Mouse (Mus musculus) bone marrow, adult 2 months (tissue): ENCODE measurements around the gene Tmem230. TPM values are rescaled to one million over a fixed set of nuclear protein-coding genes. Genes with fewer than 3 reads are reported as not detected.
"Not testable (repeated sequence)": the region's sequence is repeated elsewhere in the genome, so short reads cannot be mapped to it uniquely, and the experiment has no call there.

Experiments
- H3K27ac ChIP-seq: fragments of 200-500 bp; 2 replicates; pipeline ENCODE4 v1.5.1; 2012; ENCODE audit warnings: low read depth, mild to moderate bottlenecking, control low read depth, inconsistent platforms, low read length; ENCODE audit not compliant: control insufficient read depth, poor library complexity, insufficient read depth
- H3K4me1 ChIP-seq: fragments of 200-500 bp; 2 replicates; pipeline ENCODE4 v1.6.1; 2011; ENCODE audit warnings: low read length; ENCODE audit not compliant: control insufficient read depth, insufficient read depth
- H3K4me3 ChIP-seq: fragments of 200-500 bp; replicated peaks from 2 replicates; pipeline ENCODE3; 2011; ENCODE audit warnings: mild to moderate bottlenecking, low read depth, low read length, control low read depth; ENCODE audit not compliant: control insufficient read depth
- CTCF ChIP-seq: fragments of 200-500 bp; IDR thresholded peaks from 2 replicates; pipeline ENCODE4 v1.5.1; 2011; ENCODE audit warnings: low read length, control low read depth; ENCODE audit not compliant: control insufficient read depth, insufficient read depth
- POLR2A ChIP-seq: fragments of 200-500 bp; IDR thresholded peaks from 2 replicates; pipeline ENCODE4 v1.6.1; 2011; ENCODE audit warnings: low read depth, mild to moderate bottlenecking, control low read depth, low read length, borderline replicate concordance; ENCODE audit not compliant: control insufficient read depth
- WGBS: fragments of 180-500 bp; shearing (Covaris S2); methylation state at CpG from one replicate; pipeline ENCODE4 v1.1.7; 2018; 5-methylcytosine and 5-hydroxymethylcytosine counted together
- polyA plus RNA-seq: library from polyadenylated mRNA; stranded (reverse); fragments of >200 nt; gene quantifications from 2 replicates; pipeline ENCODE4 v1.2.4, GENCODE M21; 2011; ENCODE audit warnings: low replicate concordance; ENCODE audit not compliant: missing spikeins, insufficient read depth, insufficient read length

Tmem230 gene
- polyA plus RNA-seq, 1 experiment = 20.6 TPM

DNA sequence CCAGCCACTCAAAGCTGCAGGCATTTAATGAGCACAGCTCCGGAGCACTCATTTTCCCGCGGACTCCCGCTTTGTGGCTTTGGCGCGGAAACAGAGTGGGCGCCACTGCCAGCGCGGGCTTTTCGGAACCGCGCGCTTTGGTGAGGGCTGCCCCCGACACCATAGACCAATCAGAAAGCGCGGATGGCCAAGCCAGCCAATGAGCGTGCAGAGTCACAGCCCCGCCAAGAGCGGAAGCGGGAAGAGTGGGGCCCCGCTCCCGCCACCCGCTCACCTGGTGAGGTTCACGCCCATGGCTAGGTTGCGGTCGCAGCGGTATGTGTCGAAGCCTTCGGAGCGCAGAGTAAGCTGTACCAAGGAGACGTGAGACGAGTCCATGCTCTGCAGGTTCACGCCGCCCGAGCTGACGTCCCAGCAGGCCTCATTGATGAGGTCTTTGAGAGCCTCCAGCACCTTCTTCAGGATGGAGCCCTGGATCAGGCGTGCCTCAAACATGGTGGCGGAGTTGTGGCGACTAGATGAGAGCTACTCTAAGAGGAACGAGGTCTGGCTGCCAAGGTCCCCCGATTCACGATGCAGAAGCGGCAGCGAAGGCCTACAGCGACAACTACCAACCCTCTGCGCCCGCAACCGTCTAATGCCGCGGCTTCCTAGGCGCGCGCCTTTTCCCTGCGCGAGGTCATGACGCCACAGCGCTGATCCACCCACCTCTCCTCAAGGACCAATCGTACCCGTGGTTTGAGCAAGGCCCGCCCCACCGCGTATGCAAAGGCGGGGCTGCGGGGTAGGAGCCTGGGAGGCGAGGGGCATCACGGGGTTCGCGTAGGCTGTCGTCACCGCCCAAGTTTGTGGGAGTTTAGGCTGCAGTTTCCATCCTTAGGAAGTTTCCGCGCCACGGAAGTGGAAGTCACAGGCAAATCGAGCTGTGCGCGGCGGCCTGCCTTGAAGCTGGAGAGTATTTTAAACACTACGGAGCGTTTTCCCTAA lies 5.2 kb upstream of the Tmem230 start, which contains the start of gene Pcna:
TSS of gene Pcna (minus strand) at position 773 of the 987 bp plus-strand sequence.
- TF ChIP-seq POLR2A (peak; percentile 92), CTCF (no peak)
- Histone ChIP-seq H3K4me1 (no peaks in the 10 kb centered on the region), H3K4me3 (peak within 1 kb of the TSS; percentile 97), H3K27ac (peak within 1 kb of the TSS; percentile 76)
- WGBS = under 1% methylated on average over 79 of the region's 79 CpGs

DNA sequence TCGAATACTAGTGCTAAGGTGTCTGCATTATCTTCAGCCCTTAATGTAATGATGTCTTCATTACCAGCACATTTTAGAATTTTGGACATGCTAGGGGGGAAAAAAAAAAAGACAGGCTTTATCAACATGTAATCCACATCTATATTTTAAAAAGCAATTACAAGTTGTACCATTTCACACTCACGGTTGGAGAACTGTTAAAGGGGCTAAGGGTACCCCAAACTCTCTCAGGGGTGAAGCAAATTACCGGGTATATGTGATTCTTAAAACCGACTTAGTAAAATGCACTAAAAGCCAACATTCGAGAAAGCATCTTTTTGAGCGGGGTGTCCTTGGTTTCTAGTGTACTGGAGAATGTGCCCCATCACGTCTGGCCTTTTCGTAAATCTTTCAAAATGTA lies 4.3 kb upstream of the Tmem230 start:
- no peaks in the 10 kb centered on the region for H3K4me1 ChIP-seq
- TF ChIP-seq CTCF = no peak
- no peak overlapping the region for H3K27ac ChIP-seq
- peak overlapping the region; percentile 86 for H3K4me3 ChIP-seq
- 4% methylated on average over 8 of the region's 8 CpGs for WGBS

DNA sequence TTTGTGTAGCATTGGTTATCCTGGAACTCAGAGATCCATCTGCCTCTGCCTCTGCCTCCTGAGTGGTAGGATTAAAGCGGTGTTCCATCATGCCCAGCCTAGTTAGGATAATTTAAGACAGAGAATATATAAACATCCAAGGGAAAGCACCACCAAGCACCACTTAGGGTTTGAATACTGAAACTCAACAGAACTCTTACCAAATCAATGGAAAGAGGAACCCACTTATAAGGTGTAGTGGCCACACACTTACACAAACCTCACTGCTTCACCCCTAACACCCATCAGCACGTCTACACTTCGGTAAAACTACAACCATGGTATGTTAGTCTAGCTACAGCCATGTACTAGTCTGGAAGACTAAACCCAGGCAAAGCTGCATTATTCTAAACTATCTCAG lies 4.2 kb downstream of the Tmem230 start:
- 75% methylated on average over 3 of the region's 3 CpGs for WGBS
- H3K27ac ChIP-seq = no peak overlapping the region
- H3K4me3 ChIP-seq = no peak overlapping the region
- TF ChIP-seq POLR2A = no peak
- no peak for TF ChIP-seq CTCF
- H3K4me1 ChIP-seq = peaks cover 3% of the 10 kb centered on the region; the same call in 1 of the 2 replicates

- 55% methylated on average over 10 of the region's 10 CpGs for WGBS
- H3K4me1 ChIP-seq, H3K4me3 ChIP-seq, H3K27ac ChIP-seq: not testable (repeated sequence)
- peak; percentile 35 for TF ChIP-seq CTCF
Observed at GRCm38 (mm10) chr2:132240457-132240856, 7.2 kb downstream of the Tmem230 start.

GRCm38 (mm10) chr2:132239434-132239833 lies 8.2 kb downstream of the Tmem230 start:
- H3K4me3 ChIP-seq, H3K27ac ChIP-seq, H3K4me1 ChIP-seq: not testable (repeated sequence)
- 82% methylated on average over 3 of the region's 3 CpGs for WGBS

GRCm38 (mm10) chr2:132235975-132236374 lies 11.6 kb downstream of the Tmem230 start:
- TF ChIP-seq CTCF (no peak), POLR2A (no peak)
- 51% methylated on average over 7 of the region's 7 CpGs for WGBS
- Histone ChIP-seq H3K4me3 (no peak overlapping the region), H3K4me1 (no peaks in the 10 kb centered on the region), H3K27ac (no peak overlapping the region)

GRCm38 (mm10) chr2:132235291-132235690 lies 12.3 kb downstream of the Tmem230 start:
- Histone ChIP-seq H3K27ac (no peak overlapping the region), H3K4me1 (no peaks in the 10 kb centered on the region), H3K4me3 (no peak overlapping the region)
- TF ChIP-seq POLR2A = no peak
- no peak for TF ChIP-seq CTCF
- 61% methylated on average over 2 of the region's 2 CpGs for WGBS

- Histone ChIP-seq H3K27ac (no peak overlapping the region), H3K4me1 (no peaks in the 10 kb centered on the region; the same call in 1 of the 2 replicates), H3K4me3 (no peak overlapping the region)
- TF ChIP-seq CTCF (no peak), POLR2A (no peak)
- WGBS = 80% methylated on average over 16 of the region's 16 CpGs
Observed at GRCm38 (mm10) chr2:132233985-132234765, 13.4 kb downstream of the Tmem230 start.
